Mouse (Mus musculus) hindlimb bud, embryonic 11.5 days (tissue): ENCODE measurements at regions not wholly inside any gene's neighbourhood (a gene's known extent, or its start where the extent isn't known, plus 50 kb on each side); places are given as distances from the start of the nearest gene placed in this dataset.

Experiments used
- DNase-seq: peaks from one replicate; pipeline ENCODE4 v3.0.0-alpha.2; 2012; ENCODE audit warnings: low read depth, low spot score; ENCODE audit errors: extremely low spot score

GRCm38 (mm10) chr11:90132579-90132978 lies 54.9 kb upstream of the Gm45716 start:
- DNase-seq: no peak

- DNase-seq: no peak
Measured at GRCm38 (mm10) chr11:90136307-90136706, 51.2 kb upstream of the Gm45716 start.
